Mouse (Mus musculus): ENCODE data around the gene Pla2g5.
"Not testable (repeated sequence)": the region's sequence is repeated elsewhere in the genome, so short reads cannot be mapped to it uniquely, and the experiment has no call there.

Gene Pla2g5

DNA sequence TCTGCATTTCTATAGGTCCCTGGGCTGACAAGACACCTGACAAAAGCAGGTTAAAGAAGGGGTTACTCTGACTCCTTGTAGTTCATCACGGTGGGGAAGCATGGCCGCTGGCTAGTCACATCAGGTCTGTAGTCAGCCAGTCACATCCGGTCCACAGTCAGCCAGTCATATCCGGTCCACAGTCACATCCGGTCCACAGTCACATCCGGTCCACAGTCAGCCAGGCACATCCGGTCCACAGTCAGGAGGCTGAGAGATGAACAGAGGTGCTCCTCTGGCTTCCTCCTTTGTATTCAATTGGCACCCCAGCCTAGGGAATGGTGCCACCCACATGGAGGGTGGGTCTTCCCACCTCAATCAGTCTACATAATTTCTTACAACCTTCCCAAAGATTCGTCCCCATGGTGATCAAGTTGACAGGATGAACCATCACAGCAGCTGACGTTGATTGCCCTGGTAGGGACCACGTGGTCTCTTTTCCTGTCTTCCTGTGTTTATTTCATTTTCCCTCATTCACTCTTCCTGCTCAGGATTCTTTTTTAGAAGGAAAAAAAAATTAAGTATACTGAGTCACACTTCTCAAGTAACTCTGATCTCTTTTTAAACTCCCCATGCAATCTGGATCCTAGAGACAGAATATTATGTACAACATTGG lies at the start of gene Pla2g5:
Gene Pla2g5, minus strand, starts transcription at position 139 of the 655 bp plus-strand sequence.
- peak in 1 of 2 experiments; percentile 31 for DNase-seq (ENCODE audit: low spot score in 2 of 2)

DNA sequence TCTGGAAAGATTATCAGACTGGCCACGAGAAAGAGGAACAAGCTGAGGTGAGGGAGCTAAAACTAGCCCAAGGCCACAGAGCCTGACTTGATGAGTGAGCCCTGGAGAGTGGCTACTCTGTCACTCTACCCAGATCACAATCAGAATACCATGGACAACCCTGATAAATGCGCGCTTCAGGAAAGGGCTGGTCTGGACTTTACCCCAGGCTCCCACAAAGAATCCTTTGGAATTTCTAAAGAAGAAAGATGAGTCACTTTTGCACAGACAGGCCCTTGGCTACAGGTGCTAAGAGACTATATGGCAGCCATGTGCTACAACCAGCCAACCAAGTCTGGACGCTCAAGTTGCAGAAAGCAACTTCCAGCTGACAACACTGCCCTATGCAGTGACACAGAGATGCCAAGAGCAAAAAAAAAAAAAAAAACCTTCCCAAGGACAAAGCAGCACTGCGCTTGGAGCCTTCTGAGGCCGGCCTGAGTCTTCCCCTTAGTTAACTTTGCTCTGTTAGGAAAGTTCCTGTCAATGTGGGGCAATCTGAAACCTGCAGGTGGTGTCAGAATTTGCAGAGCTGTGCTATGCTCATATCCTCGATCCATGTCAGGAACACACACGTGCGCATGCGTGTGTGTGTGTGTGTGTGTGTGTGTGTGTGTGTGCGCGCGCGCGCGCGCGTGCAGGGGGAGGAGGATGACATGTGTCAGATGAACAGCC lies 42.5 kb upstream of the Pla2g5 start:
- DNase-seq (ENCODE audit: low spot score in 2 of 2) = no peak

- no peak for DNase-seq (ENCODE audit: low spot score in 2 of 2)
Measured at GRCm38 (mm10) chr4:138899361-138899760, 36.1 kb upstream of the Pla2g5 start.

DNA sequence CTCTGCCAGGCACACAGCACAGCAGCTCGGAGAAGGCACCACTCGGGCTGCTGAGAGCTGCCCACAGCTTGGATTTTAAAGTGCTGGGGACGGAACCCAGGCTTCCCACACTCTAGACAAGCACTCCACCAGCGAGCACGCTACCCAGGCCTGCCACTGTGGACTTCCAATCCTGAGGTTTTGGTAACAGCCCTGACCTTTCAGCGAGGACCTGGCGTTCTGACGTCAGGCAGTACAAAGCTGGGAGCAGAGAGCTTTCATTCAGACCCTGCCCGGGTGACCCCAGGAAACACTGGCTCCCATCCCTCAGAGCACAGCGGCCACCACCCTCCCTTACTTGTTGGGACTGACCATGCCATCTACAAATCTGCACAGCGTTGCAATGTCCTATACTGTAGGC lies 30.5 kb upstream of the Pla2g5 start:
- DNase-seq (ENCODE audit: low spot score in 2 of 2) = not testable (repeated sequence)

DNA sequence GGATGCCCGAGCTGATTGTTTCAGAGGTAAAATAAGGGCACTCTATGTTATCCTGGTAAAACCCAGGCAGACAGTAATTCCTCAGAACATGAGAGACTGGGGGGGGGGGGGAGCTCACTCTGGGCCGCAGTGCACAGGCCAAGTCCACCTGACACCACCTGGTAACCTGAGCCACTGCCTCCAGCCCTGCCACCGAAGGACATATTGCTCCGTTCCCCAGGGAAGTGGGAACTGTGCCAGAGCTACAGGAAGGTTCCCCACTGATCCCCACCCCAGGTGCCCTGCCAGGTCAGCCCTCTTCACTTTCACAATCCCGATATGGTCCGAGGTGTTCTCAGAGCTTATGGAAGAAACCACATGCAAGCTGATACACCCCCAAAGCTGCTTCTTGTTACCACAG lies 29.4 kb upstream of the Pla2g5 start:
- DNase-seq (ENCODE audit: low spot score in 2 of 2) = no peak

- DNase-seq (ENCODE audit: low spot score in 2 of 2) = no peak
Measured at GRCm38 (mm10) chr4:138889635-138890034, 26.4 kb upstream of the Pla2g5 start.

GRCm38 (mm10) chr4:138889165-138889564 lies 25.9 kb upstream of the Pla2g5 start:
- no peak for DNase-seq (ENCODE audit: low spot score in 2 of 2)

DNA sequence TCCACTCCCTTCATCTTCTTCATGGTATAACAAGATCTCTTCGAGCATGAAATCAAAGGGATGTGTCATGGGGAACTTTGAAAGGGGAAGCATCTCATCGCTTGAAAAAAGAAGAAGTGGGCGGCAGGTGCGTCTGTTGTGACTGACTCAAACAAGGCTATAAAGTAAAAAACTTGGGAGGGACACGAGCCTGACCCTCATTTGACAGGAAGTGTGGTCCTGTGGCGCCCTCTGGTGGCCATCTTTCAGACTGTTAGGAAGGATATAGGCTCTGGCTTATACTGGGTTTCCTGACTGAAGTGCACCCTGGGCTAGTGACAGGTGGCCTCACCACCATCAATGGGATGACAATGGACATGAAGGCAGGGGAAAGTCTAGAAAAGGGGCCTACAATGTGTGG lies 21.0 kb upstream of the Pla2g5 start:
- DNase-seq (ENCODE audit: low spot score in 2 of 2) = peak; percentile 73 to 92

GRCm38 (mm10) chr4:138882179-138882578 lies 18.9 kb upstream of the Pla2g5 start:
- DNase-seq (ENCODE audit: low spot score in 2 of 2) = no peak

- no peak for DNase-seq (ENCODE audit: low spot score in 2 of 2)
Measured at GRCm38 (mm10) chr4:138880811-138881584, 17.7 kb upstream of the Pla2g5 start.

GRCm38 (mm10) chr4:138879808-138880207 lies 16.5 kb upstream of the Pla2g5 start:
- DNase-seq (ENCODE audit: low spot score in 2 of 2) = no peak

DNA sequence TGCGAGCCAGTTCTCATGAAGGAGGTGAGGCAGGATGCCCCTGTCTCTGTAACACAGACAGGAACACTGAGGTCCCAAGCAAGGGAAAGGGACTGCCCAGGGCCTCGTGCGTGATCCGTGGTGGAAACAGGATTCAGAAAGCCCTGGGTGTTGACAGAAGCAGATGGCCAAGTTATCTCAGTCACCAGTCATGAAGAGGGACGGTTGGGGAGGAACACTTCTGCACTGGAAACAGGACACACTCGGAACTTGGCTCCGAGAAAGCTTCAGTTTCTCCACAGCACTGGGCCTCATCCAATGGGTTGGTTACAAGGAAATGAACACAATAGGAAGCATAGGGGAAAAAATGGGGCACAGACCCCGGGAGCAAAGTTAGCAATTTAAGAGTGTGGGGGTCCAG lies 15.5 kb upstream of the Pla2g5 start:
- no peak for DNase-seq (ENCODE audit: low spot score in 2 of 2)

GRCm38 (mm10) chr4:138877731-138878130 lies 14.4 kb upstream of the Pla2g5 start, which contains the start of gene Pla2g2e:
Gene Pla2g2e, plus strand, starts transcription at chr4:138877942.
- no peak for DNase-seq (ENCODE audit: low spot score in 2 of 2)

DNA sequence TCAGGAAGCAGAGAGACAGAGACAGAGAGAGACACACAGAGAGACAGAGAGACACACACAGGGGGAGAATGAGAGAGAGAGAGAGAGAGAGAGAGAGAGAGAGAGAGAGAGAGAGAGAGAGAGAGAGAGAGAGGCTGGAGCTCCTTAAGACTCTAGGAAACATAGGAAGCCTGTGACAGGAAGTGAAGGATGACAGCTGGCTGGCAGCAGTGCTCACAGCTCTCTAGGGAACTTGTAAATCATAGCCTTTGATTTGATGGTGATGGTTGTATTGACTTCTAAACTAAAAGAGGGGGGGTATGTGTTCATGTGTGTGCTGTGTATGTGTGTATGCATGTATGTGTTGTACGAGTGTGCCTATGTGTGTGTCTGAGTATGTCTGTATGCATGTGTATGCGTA lies 12.7 kb upstream of the Pla2g5 start:
- DNase-seq (ENCODE audit: low spot score in 2 of 2) = no peak

DNA sequence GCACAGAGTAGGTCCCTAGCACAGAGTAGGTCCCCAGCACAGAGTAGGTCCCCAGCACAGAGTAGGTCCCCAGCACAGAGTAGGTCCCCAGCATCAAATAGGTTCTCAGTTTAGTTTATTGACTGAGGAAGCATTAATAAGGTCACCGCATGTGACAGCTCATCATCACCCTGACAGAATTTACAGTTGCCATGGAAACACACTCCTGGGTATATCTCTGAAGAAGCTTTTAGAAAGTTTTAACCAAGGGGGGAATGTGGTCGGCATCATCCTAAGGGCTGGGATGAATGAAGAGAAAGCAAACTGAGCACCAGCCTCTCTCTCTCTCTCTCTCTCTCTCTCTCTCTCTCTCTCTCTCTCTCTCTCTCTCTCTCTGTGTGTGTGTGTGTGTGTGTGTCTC lies 12.0 kb upstream of the Pla2g5 start:
- not testable (repeated sequence) for DNase-seq (ENCODE audit: low spot score in 2 of 2)

- no peak for DNase-seq (ENCODE audit: low spot score in 2 of 2)
Measured at GRCm38 (mm10) chr4:138873864-138874263, 10.6 kb upstream of the Pla2g5 start, which contains the start of gene Gm13030. Gene Gm13030, minus strand, starts transcription at chr4:138873964.

- no peak for DNase-seq (ENCODE audit: low spot score in 2 of 2)
Measured at GRCm38 (mm10) chr4:138868666-138869065, 5.4 kb upstream of the Pla2g5 start.

DNA sequence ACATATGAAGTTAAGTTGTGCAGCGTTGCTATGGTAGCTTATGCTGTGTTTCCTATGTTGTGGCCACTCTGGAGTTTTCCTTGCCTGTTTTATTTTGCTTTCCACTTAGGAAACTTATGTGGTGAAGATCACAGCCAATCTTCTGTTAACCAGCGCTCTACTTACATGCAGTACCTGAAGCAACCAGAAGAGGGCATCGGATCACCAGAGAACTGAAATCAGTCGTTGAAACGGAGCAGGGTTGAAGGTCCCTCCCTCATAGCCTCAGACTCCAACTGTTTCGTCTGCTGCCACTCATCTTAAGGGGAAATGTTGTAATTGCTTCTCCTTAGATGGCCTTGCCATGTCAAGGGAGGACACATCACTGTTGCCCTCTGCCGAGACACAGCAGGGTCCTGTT lies 3.1 kb upstream of the Pla2g5 start:
- peak; percentile 61 to 80 for DNase-seq (ENCODE audit: low spot score in 2 of 2)

GRCm38 (mm10) chr4:138865991-138866390 lies 2.7 kb upstream of the Pla2g5 start:
- no peak for DNase-seq (ENCODE audit: low spot score in 2 of 2)

GRCm38 (mm10) chr4:138865092-138865491 lies 1.8 kb upstream of the Pla2g5 start:
- no peak for DNase-seq (ENCODE audit: low spot score in 2 of 2)

- DNase-seq (ENCODE audit: low spot score in 2 of 2) = peak in 1 of 2 experiments; percentile 73
Measured at GRCm38 (mm10) chr4:138859728-138860127, 3.6 kb downstream of the Pla2g5 start.

DNA sequence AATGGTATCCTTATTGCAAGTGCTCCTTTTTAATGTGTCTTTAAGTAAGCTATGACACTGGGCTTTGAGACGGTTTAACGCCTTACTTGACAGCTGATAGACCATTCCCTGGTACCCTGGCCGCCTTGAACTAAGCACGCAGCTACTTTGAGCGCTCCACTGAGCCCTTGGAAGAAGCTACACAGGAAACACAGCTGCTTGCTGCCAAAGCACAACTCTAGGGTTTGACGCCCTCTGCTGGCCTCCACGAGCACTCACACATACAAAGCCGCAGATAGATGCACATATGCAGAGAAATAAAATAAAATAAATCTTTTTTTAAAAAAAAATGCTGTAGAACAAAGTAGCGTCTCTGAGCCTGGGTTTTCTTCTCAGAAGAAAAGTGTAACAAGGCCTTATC lies 4.0 kb downstream of the Pla2g5 start:
- DNase-seq (ENCODE audit: low spot score in 2 of 2) = no peak

All from spleen, postnatal 10 days (tissue).